Mouse (Mus musculus): ENCODE measurements around the gene Bcl2l1. TPM values are rescaled to one million over a fixed set of nuclear protein-coding genes. Genes with fewer than 3 reads are reported as not detected.

Bcl2l1 gene
- total and polyA plus RNA-seq, 3 experiments = 21.3 to 80.3 (median 34.5) TPM

DNA sequence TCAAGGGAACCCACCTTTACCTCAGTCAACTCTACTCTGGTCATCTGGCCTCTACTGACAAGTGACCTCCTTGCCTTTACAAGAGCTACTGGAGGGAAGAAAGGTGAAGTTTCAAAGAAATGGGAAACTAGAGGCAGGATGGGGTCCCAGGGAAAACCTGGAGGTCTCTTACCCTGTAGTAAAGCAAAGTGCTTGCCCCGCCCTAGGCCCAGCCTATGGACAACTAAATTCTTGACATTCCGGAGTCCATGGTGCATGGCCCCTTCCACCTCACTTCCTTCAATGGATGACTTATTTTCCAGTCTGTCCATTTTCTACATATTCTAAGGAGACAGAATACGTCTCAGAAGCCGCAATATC, 3.5 kb downstream of the Bcl2l1 start:
- H3K4me3 ChIP-seq (replicated peaks in 1 of 3; ENCODE audit: low read depth in 2 of 3, low read length in 2 of 3, poor library complexity in 1 of 3) = peak overlapping the region; percentile 61 to 85 (median 81)
- H3K9ac ChIP-seq (ENCODE audit: insufficient read depth, low read depth) = peak overlapping the region; percentile 78
- no peak for DNase-seq (ENCODE audit: extremely low read depth)
- peak overlapping the region; percentile 95; the same call in 1 of the 2 replicates for H3K27ac ChIP-seq (ENCODE audit: insufficient read depth, low read depth)
- peaks cover 5 to 68% of the 10 kb centered on the region in 2 experiments for H3K4me1 ChIP-seq (ENCODE audit: control insufficient read depth in 1 of 2, insufficient read depth in 2 of 2)
- peaks cover 3% of the 10 kb centered on the region for H3K27me3 ChIP-seq (replicated peaks)
- H3K9me3 ChIP-seq (replicated peaks; ENCODE audit: low read length) = no peaks in the 10 kb centered on the region
- in situ Hi-C loops (cut with MboI; ENCODE audit: low pct_ligation_motif_present, low pct_unique_long_range_greater_than_20kb, low sequenced_read_pairs) = no loop called here
- H3K36me3 ChIP-seq (replicated peaks in 1 of 2; ENCODE audit: control insufficient read depth in 1 of 2, insufficient read depth in 1 of 2, low read length in 1 of 2) = peaks cover 9 to 13% of the 10 kb centered on the region in 2 experiments
- peaks cover 68% of the 10 kb centered on the region for H3K79me2 ChIP-seq (replicated peaks; ENCODE audit: control insufficient read depth, extremely low read depth, insufficient read depth, poor library complexity, severe bottlenecking)
- peak overlapping the region; percentile 99 for H3K4me2 ChIP-seq (ENCODE audit: insufficient read depth, low read depth, poor library complexity, severe bottlenecking)
- TF ChIP-seq SIN3A (IDR thresholded peaks at IDR 0.05; ENCODE audit: low read length) = peak; percentile 67
- TF ChIP-seq GABPA (IDR thresholded peaks at IDR 0.05; ENCODE audit: insufficient replicate concordance, low read depth, low read length) = no peak
- TF ChIP-seq UBTF (IDR thresholded peaks at IDR 0.05; ENCODE audit: low read depth, low read length) = 0 out of 2 replicates have a peak, but pooled peaks have one; percentile 8
- dilution Hi-C loops (cut with MboI; ENCODE audit: extremely low pct_ligation_motif_present, extremely low pct_unique_long_range_greater_than_20kb, low sequenced_read_pairs) = no loop called here

DNA sequence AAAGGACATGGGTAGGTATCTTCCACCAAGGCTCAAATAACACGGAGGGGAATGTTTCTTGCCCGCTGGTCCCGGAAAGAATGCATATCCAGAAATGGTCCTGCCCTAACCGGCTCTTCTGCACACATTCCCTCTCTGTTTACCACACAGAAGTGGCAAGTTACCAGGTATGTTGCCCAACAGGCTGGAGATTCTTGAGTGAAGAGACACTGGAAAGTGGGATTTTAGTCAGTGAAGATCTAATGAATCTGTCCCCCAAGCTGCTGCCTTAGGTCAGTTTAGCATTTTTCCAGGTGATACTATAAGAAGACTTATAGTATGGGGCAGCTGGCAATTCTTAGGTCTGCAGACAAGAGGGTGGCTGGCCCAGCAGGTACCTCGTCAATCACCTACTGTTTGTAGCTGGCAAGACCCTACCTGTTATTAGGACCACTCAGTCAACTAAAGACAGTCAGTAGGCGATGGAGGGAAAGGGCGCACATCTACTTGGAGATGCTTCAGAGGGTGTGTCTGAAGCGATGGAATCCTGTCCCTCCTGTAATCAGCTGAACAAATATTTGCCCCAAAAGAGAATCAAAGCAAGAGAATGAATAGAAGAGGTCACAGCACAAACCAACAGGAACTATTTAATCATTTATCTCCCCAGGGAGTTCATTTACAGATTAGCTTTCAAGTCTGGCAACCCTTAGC, 4.1 kb downstream of the Bcl2l1 start:
- dilution Hi-C loops (cut with MboI; ENCODE audit: extremely low pct_ligation_motif_present, extremely low pct_unique_long_range_greater_than_20kb, low sequenced_read_pairs) (no loop called here), in situ Hi-C loops (cut with MboI; ENCODE audit: low pct_ligation_motif_present, low pct_unique_long_range_greater_than_20kb, low sequenced_read_pairs) (no loop called here)
- Histone ChIP-seq H3K4me3 (replicated peaks in 1 of 3; ENCODE audit: low read depth in 2 of 3, low read length in 2 of 3, poor library complexity in 1 of 3) (peak overlapping the region; percentile 61 to 85 (median 81)), H3K27me3 (replicated peaks) (peaks cover 1% of the 10 kb centered on the region), H3K36me3 (replicated peaks in 1 of 2; ENCODE audit: control insufficient read depth in 1 of 2, insufficient read depth in 1 of 2, low read length in 1 of 2) (peaks cover 11 to 16% of the 10 kb centered on the region in 2 experiments), H3K9ac (ENCODE audit: insufficient read depth, low read depth) (peak overlapping the region; percentile 78), H3K4me1 (ENCODE audit: control insufficient read depth in 1 of 2, insufficient read depth in 2 of 2) (peaks cover 6 to 71% of the 10 kb centered on the region in 2 experiments), H3K4me2 (ENCODE audit: insufficient read depth, low read depth, poor library complexity, severe bottlenecking) (peak overlapping the region; percentile 99), H3K79me2 (replicated peaks; ENCODE audit: control insufficient read depth, extremely low read depth, insufficient read depth, poor library complexity, severe bottlenecking) (peaks cover 72% of the 10 kb centered on the region), H3K9me3 (replicated peaks; ENCODE audit: low read length) (no peaks in the 10 kb centered on the region), H3K27ac (ENCODE audit: insufficient read depth, low read depth) (peak overlapping the region; percentile 95)
- no peak for DNase-seq (ENCODE audit: extremely low read depth)
- 0 out of 2 replicates have a peak, but pooled peaks have one; percentile 7 for TF ChIP-seq SIN3A (IDR thresholded peaks at IDR 0.05; ENCODE audit: low read length)
- 0 out of 2 replicates have a peak, but pooled peaks have one; percentile 4 for TF ChIP-seq ETS1 (conservative IDR thresholded peaks at IDR 0.05; ENCODE audit: low read depth, low read length)
- TF ChIP-seq TCF12 (IDR thresholded peaks at IDR 0.05; ENCODE audit: low read depth, low read length) = 0 out of 2 replicates have a peak, but pooled peaks have one; percentile 12
- no peak for TF ChIP-seq POLR2AphosphoS2 (IDR thresholded peaks at IDR 0.05; ENCODE audit: low read depth, low read length)
- TF ChIP-seq USF2 (conservative IDR thresholded peaks at IDR 0.05; ENCODE audit: low read depth, low read length) = no peak
- no peak for TF ChIP-seq JUND (conservative IDR thresholded peaks at IDR 0.05; ENCODE audit: low read depth, low read length)
- TF ChIP-seq MAZ (IDR thresholded peaks at IDR 0.05; ENCODE audit: low read depth, low read length) = 0 out of 2 replicates have a peak, but pooled peaks have one; percentile 31
- no peak for TF ChIP-seq KAT2A (IDR thresholded peaks at IDR 0.05; ENCODE audit: insufficient replicate concordance, low read length)
- no peak for TF ChIP-seq ZKSCAN1 (IDR thresholded peaks at IDR 0.05; ENCODE audit: borderline replicate concordance, low read depth, low read length)
- 0 out of 2 replicates have a peak, but pooled peaks have one; percentile 8 for TF ChIP-seq UBTF (IDR thresholded peaks at IDR 0.05; ENCODE audit: low read depth, low read length)
- no peak for TF ChIP-seq MYC (IDR thresholded peaks at IDR 0.05; ENCODE audit: low read depth, low read length)
- TF ChIP-seq BHLHE40 (IDR thresholded peaks at IDR 0.05; ENCODE audit: low read depth, low read length) = no peak

All from CH12.LX (cell line).